Mouse (Mus musculus) cortical plate, adult 2 months (tissue): ENCODE measurements around the gene Klhl21.

Experiments
- CTCF ChIP-seq: fragments of 200-500 bp; IDR thresholded peaks from 2 replicates; pipeline ENCODE4 v1.5.1; 2011; ENCODE audit warnings: mild to moderate bottlenecking, control low read depth, low read length; ENCODE audit not compliant: insufficient read depth; ENCODE audit errors: extremely low read depth
- POLR2A ChIP-seq: fragments of 200-500 bp; IDR thresholded peaks from 2 replicates; pipeline ENCODE4 v1.6.1; 2011; ENCODE audit warnings: mild to moderate bottlenecking, low read length, control low read depth; ENCODE audit not compliant: insufficient read depth; ENCODE audit errors: extremely low read depth

GRCm38 (mm10) chr4:152026751-152027508, 18.3 kb downstream of the Klhl21 start:
- TF ChIP-seq CTCF (no peak), POLR2A (no peak)
